Mouse (Mus musculus): ENCODE results near the gene B3gnt6. TPM values are rescaled to one million over a fixed set of nuclear protein-coding genes. Genes with fewer than 3 reads are reported as not detected.

The B3gnt6 gene
- polyA plus RNA-seq (2012; ENCODE audit: low replicate concordance), result 0.09 and 0.11 TPM in 2 replicates

DNA sequence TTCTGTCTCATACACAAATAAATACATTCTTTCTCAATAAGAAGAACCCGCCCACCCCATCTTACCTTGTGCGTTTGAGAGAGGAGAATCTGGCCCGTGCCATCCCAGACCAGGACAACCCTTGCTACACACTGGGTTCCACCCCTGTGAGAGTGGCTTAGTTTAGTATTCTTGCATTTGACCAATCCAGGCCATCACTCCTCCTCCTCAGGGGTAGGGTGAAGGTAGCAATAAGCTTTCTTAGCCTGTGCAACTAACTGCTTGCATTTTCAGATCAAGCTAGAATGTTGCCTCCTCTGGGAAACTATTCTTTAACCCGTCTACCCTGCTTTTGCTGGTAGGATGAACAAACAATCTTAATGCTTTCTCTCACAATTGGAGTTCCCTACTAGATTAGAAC is at the start of gene B3gnt6:
Gene B3gnt6 (minus strand): TSS at position 101 of the 400 bp plus-strand sequence.

DNA sequence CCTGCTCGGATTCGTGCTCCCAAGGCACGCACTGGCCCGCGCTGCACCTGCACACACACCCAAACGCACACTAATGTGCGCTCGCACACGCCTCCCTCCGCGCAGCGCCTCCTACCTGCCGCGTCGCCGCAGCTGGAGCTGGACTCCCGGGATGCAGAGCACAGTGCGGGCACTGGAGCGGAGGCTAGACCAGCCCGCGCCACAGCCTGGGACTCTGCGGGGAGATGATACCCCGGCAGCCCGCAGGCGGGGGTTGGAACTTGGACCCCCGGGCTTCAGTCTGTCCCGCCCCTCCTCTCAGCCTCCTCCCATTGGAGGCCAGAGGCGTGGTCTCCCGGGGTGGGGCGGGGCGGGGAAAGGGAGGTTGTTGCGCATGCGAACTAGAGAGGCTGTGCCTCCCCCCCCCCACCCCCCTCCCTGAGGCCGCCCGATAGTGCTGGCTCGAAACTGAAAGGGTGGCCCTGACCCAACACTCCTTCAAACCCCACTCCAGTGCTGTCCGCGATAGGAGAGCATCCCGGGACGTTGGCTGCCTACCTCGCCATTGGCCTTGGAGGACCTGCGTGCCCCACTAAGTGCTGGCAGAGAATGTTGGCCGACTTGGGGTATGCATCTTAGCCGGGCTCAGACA is 21.2 kb downstream of the B3gnt6 start, which contains the start of gene Capn5:
Gene Capn5 (minus strand): TSS at position 346 of the 631 bp plus-strand sequence.

DNA sequence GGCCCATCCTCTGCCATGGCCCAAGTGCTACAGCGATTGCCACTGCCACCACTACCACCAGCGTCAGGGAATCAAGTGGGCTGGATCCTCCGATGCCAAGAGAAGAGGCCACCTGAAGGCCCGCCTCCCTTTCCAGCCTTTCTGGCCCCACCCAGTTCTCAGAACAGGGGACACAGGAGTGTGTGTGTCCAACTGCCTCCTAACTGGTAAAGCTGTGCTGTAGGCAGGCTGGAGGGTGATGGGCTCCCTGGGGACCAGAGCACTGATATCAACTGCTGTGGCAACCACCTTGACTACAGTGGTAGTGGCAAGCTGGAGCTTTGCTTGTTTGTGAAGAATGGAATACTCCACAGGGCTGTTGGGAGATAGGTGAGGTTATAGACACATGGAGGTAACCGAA is 53.9 kb downstream of the B3gnt6 start, which contains the start of gene Omp:
Gene Omp (minus strand): TSS at position 101 of the 400 bp plus-strand sequence.

Other genes starting within 250 kb of the B3gnt6 start
- gene Myo7a, start 80.0 kb downstream of the B3gnt6 start, polyA plus RNA-seq (2012; ENCODE audit: low replicate concordance), result 0.78 and 2.2 TPM in 2 replicates
- 0.18 and 0.36 TPM in 2 replicates for gene Omp, start 54.0 kb downstream of the B3gnt6 start, polyA plus RNA-seq (2012; ENCODE audit: low replicate concordance)
- gene Capn5, start 21.2 kb downstream of the B3gnt6 start, polyA plus RNA-seq (2012; ENCODE audit: low replicate concordance), result 4.6 and 11.3 TPM in 2 replicates
- 0.42 and 4.1 TPM in 2 replicates for gene Acer3, start 121.7 kb upstream of the B3gnt6 start, polyA plus RNA-seq (2012; ENCODE audit: low replicate concordance)
- 0.62 and 2.8 TPM in 2 replicates for gene Tsku, start 161.8 kb upstream of the B3gnt6 start, polyA plus RNA-seq (2012; ENCODE audit: low replicate concordance)
- gene Gucy2d, start 240.9 kb upstream of the B3gnt6 start, polyA plus RNA-seq (2012; ENCODE audit: low replicate concordance), result not detected in 2 replicates

Measured in leukemia stem cell, adult 10-12 weeks (primary cell).